Mouse (Mus musculus): ENCODE measurements around the gene Flad1.

The Flad1 gene

GRCm38 (mm10) chr3:89382033-89382882 lies 29.4 kb downstream of the Flad1 start:
- no peak for DNase-seq (ENCODE audit: low spot score)

- DNase-seq (ENCODE audit: low spot score): no peak
Observed at GRCm38 (mm10) chr3:89381233-89381632, 30.4 kb downstream of the Flad1 start.

GRCm38 (mm10) chr3:89380711-89381110 lies 31.0 kb downstream of the Flad1 start:
- DNase-seq (ENCODE audit: low spot score): no peak

GRCm38 (mm10) chr3:89380291-89380690 lies 31.4 kb downstream of the Flad1 start:
- DNase-seq (ENCODE audit: low spot score): no peak

GRCm38 (mm10) chr3:89379388-89380131 lies 32.1 kb downstream of the Flad1 start:
- peak; percentile 48 for DNase-seq (ENCODE audit: low spot score)

- peak; percentile 83 for DNase-seq (ENCODE audit: low spot score)
Observed at GRCm38 (mm10) chr3:89378394-89379067, 33.1 kb downstream of the Flad1 start.

GRCm38 (mm10) chr3:89377831-89378230 lies 33.8 kb downstream of the Flad1 start:
- DNase-seq (ENCODE audit: low spot score): no peak

GRCm38 (mm10) chr3:89373581-89374231 lies 38.0 kb downstream of the Flad1 start:
- no peak for DNase-seq (ENCODE audit: low spot score)

GRCm38 (mm10) chr3:89367338-89367737 lies 44.3 kb downstream of the Flad1 start:
- no peak for DNase-seq (ENCODE audit: low spot score)

GRCm38 (mm10) chr3:89365486-89366414 lies 45.9 kb downstream of the Flad1 start:
- DNase-seq (ENCODE audit: low spot score): no peak

GRCm38 (mm10) chr3:89365153-89365485 lies 46.6 kb downstream of the Flad1 start, which contains the start of gene Dcst1:
TSS of gene Dcst1 (minus strand) at chr3:89365253.
- DNase-seq (ENCODE audit: low spot score): no peak

GRCm38 (mm10) chr3:89364631-89365030 lies 47.0 kb downstream of the Flad1 start:
- DNase-seq (ENCODE audit: low spot score): no peak

- no peak for DNase-seq (ENCODE audit: low spot score)
Observed at GRCm38 (mm10) chr3:89361675-89362074, 50.0 kb downstream of the Flad1 start, which contains the start of gene Dcst2. TSS of gene Dcst2 (plus strand) at chr3:89361975.

GRCm38 (mm10) chr3:89360237-89360636 lies 51.4 kb downstream of the Flad1 start:
- no peak for DNase-seq (ENCODE audit: low spot score)

- DNase-seq (ENCODE audit: low spot score): no peak
Observed at GRCm38 (mm10) chr3:89359630-89360029, 52.0 kb downstream of the Flad1 start.

- no peak for DNase-seq (ENCODE audit: low spot score)
Observed at GRCm38 (mm10) chr3:89356029-89356428, 55.6 kb downstream of the Flad1 start.

GRCm38 (mm10) chr3:89355512-89355902 lies 56.2 kb downstream of the Flad1 start:
- DNase-seq (ENCODE audit: low spot score): no peak

- DNase-seq (ENCODE audit: low spot score): peak; percentile 94
Observed at GRCm38 (mm10) chr3:89354816-89355511, 56.7 kb downstream of the Flad1 start.

- no peak for DNase-seq (ENCODE audit: low spot score)
Observed at GRCm38 (mm10) chr3:89351271-89351670, 60.4 kb downstream of the Flad1 start.

Data from testis, postnatal 10 days (tissue).